Mouse (Mus musculus) small intestine, adult 2 months (tissue): ENCODE results near the gene Prdm16. TPM values are rescaled to one million over a fixed set of nuclear protein-coding genes. Genes with fewer than 3 reads are reported as not detected.

ENCODE experiments used
- H3K27ac ChIP-seq: fragments of 200-500 bp; 2 replicates; pipeline ENCODE4 v1.5.1; 2012; ENCODE audit warnings: low read depth, low read length, control low read depth, inconsistent platforms; ENCODE audit not compliant: insufficient read depth
- H3K27me3 ChIP-seq: fragments of 200-500 bp; 2 replicates; pipeline ENCODE4 v1.6.1; 2012; ENCODE audit warnings: mild to moderate bottlenecking, moderate library complexity, low read length, inconsistent platforms; ENCODE audit not compliant: control insufficient read depth, insufficient read depth
- H3K36me3 ChIP-seq: fragments of 200-500 bp; 2 replicates; pipeline ENCODE4 v1.6.1; 2012; ENCODE audit warnings: mild to moderate bottlenecking, low read length, control low read depth, inconsistent platforms; ENCODE audit not compliant: control insufficient read depth, insufficient read depth
- H3K4me1 ChIP-seq: fragments of 200-500 bp; 2 replicates; pipeline ENCODE4 v1.6.1; 2012; ENCODE audit warnings: low read length, inconsistent platforms, mixed read lengths; ENCODE audit not compliant: control insufficient read depth, insufficient read depth, insufficient read length
- H3K4me3 ChIP-seq: fragments of 200-500 bp; 2 replicates; pipeline ENCODE4 v1.5.1; 2012; ENCODE audit warnings: low read depth, mild to moderate bottlenecking, control low read depth, inconsistent platforms, low read length, moderate library complexity
- CTCF ChIP-seq: fragments of 200-500 bp; IDR thresholded peaks from 2 replicates; pipeline ENCODE4 v1.5.1; 2012; ENCODE audit warnings: low read depth, mild to moderate bottlenecking, control low read depth, inconsistent platforms, low read length, moderate library complexity, mixed read lengths; ENCODE audit not compliant: insufficient replicate concordance, insufficient read length; ENCODE audit errors: extremely low read depth
- POLR2A ChIP-seq: fragments of 200-500 bp; IDR thresholded peaks from 2 replicates; pipeline ENCODE4 v1.6.1; 2012; ENCODE audit warnings: low read depth, mild to moderate bottlenecking, control low read depth, inconsistent platforms, low read length, moderate library complexity
- WGBS: fragments of 180-500 bp; shearing (Covaris S2); methylation state at CpG from one replicate; pipeline ENCODE4 v1.1.7; 2018; 5-methylcytosine and 5-hydroxymethylcytosine counted together
- polyA plus RNA-seq: library from polyadenylated mRNA; depleted of rRNA; stranded (reverse); fragments of >200 nt; gene quantifications from 2 replicates; pipeline ENCODE4 v1.2.3, GENCODE M21; 2012

The Prdm16 gene
- polyA plus RNA-seq, 1 experiment = 4.9 TPM

GRCm38 (mm10) chr4:154523898-154524297, 112.8 kb downstream of the Prdm16 start:
- no peaks in the 10 kb centered on the region for H3K36me3 ChIP-seq
- no peak for TF ChIP-seq CTCF
- TF ChIP-seq POLR2A = no peak
- H3K27me3 ChIP-seq = no peaks in the 10 kb centered on the region
- 54% methylated on average over 17 of the region's 17 CpGs for WGBS
- peaks cover 3% of the 10 kb centered on the region; the same call in 1 of the 2 replicates for H3K4me1 ChIP-seq
- H3K4me3 ChIP-seq = no peak overlapping the region
- H3K27ac ChIP-seq = no peak overlapping the region

GRCm38 (mm10) chr4:154521881-154522676, 114.6 kb downstream of the Prdm16 start:
- WGBS = 89% methylated on average over 7 of the region's 7 CpGs
- TF ChIP-seq POLR2A (no peak), CTCF (no peak)
- Histone ChIP-seq H3K4me3 (no peak overlapping the region), H3K4me1 (peaks cover 3% of the 10 kb centered on the region; the same call in 1 of the 2 replicates), H3K27me3 (no peaks in the 10 kb centered on the region), H3K27ac (no peak overlapping the region), H3K36me3 (no peaks in the 10 kb centered on the region)

- 77% methylated on average over 16 of the region's 16 CpGs for WGBS
- Histone ChIP-seq H3K27me3 (no peaks in the 10 kb centered on the region), H3K27ac (no peak overlapping the region), H3K4me1 (peaks cover 2% of the 10 kb centered on the region; the same call in 1 of the 2 replicates), H3K4me3 (no peak overlapping the region), H3K36me3 (no peaks in the 10 kb centered on the region)
- TF ChIP-seq CTCF (no peak), POLR2A (no peak)
Measured at GRCm38 (mm10) chr4:154519470-154520037, 117.1 kb downstream of the Prdm16 start.

DNA sequence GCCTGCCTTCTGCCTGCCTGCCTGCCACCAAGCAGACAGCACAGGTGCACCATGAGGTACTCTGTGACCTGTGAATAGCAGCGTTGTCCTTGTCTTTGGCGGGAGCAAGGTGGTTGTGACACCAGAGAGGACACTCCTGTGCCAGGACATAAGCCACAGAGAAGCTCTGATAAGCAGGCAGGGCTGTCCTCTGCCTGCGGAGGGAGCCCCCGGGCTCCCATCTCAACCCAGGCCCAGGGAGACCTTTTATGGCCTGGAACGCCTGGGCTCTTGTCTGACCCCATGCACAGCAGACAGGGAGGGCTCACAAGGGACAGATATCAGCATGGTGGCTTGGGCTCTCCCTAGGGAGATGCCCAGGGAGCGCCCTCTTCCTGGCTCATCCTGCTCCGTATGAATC, 118.7 kb downstream of the Prdm16 start:
- H3K27me3 ChIP-seq = no peaks in the 10 kb centered on the region
- WGBS = 80% methylated on average over 7 of the region's 7 CpGs
- H3K27ac ChIP-seq = no peak overlapping the region
- TF ChIP-seq POLR2A (no peak), CTCF (no peak)
- H3K4me3 ChIP-seq = no peak overlapping the region
- no peaks in the 10 kb centered on the region for H3K36me3 ChIP-seq
- H3K4me1 ChIP-seq = no peaks in the 10 kb centered on the region

DNA sequence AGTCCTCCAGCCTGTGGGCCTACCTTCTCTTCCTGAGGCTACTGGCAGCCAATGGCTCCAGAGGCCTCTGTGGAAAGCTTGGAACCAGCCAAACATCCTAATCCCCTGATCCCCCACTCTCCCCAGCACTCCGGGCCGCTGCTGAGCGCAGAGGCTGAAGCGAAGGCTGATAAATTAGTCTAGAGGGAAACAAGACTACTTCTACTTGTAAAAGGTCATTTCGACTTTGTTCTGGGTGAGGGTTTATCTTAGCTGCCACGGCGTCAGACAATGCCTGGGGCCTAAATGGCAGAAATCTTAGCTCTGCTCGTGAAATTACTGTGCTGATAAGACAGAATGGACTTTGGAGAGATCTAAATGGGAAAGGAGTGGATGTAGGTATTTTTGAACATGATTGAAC, 120.2 kb downstream of the Prdm16 start:
- 57% methylated on average over 8 of the region's 8 CpGs for WGBS
- H3K4me1 ChIP-seq = no peaks in the 10 kb centered on the region
- no peaks in the 10 kb centered on the region for H3K27me3 ChIP-seq
- no peak overlapping the region for H3K4me3 ChIP-seq
- H3K36me3 ChIP-seq = no peaks in the 10 kb centered on the region
- no peak overlapping the region for H3K27ac ChIP-seq
- TF ChIP-seq CTCF (no peak), POLR2A (no peak)

DNA sequence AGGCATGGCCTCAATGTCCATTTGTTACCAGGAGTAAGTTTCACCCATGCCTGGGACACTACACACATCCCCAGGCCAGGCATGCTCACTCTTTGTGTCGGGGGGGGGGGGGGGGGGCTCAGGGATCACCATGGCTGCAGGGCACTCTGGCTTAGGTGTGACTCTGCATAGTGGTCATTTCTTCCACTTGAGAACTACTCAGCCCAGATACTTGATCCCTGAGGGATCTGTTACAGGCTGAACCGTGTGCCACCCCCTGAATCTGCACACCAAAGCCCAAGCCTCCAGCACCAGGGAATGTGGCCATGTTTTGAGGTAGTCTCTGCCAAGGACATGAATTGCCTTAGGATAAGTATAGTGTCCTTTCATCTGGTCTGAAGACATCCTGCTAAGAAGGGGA, 123.0 kb downstream of the Prdm16 start:
- no peak overlapping the region for H3K27ac ChIP-seq
- WGBS = 80% methylated on average over 2 of the region's 2 CpGs
- peaks cover 1% of the 10 kb centered on the region; the same call in 1 of the 2 replicates for H3K4me1 ChIP-seq
- TF ChIP-seq POLR2A = no peak
- no peak for TF ChIP-seq CTCF
- H3K4me3 ChIP-seq = no peak overlapping the region
- no peaks in the 10 kb centered on the region for H3K36me3 ChIP-seq
- H3K27me3 ChIP-seq = no peaks in the 10 kb centered on the region

GRCm38 (mm10) chr4:154512518-154513090, 124.1 kb downstream of the Prdm16 start:
- H3K4me1 ChIP-seq = peaks cover 4% of the 10 kb centered on the region; the same call in 1 of the 2 replicates
- no peaks in the 10 kb centered on the region for H3K27me3 ChIP-seq
- no peak overlapping the region for H3K27ac ChIP-seq
- no peak for TF ChIP-seq CTCF
- no peak for TF ChIP-seq POLR2A
- H3K36me3 ChIP-seq = no peaks in the 10 kb centered on the region
- H3K4me3 ChIP-seq = no peak overlapping the region
- WGBS = 72% methylated on average over 15 of the region's 15 CpGs
